8 mouse cellular contexts compared by ENCODE assay signal in the genomic region with DNA sequence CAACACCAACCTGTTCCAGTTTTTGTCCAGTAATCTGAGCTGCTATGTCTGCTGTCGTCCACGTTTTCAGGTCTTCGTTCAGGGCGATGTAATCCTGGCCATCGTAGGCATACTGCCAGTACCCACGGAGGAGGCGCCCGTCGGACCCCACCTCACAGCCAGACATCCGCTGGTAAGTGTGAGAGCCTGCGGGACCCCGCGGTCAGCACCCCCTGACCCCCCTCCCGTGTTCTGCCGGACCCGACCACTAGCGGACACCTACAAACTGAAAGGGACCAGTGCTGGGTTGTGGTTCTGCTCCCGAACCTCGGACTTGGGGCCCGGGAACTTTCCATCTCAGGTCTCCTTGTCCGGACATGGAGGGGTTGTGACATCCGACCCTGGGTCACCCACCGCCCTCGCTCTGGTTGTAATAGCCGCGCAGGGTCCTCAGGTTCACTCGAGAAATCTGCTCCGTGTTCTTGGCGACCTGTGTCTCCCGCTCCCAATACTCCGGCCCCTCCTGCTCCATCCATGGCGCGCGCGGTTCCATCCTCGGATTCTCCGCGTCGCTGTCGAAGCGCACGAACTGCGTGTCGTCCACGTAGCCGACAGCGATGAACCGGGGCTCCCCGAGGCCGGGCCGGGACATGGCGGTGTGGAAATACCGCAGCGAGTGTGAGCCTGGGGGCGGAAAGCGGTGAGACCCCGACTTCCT. TPM values are rescaled to one million over a fixed set of nuclear protein-coding genes. Genes with fewer than 3 reads are reported as not detected.
DNase-seq lines count a peak whose midpoint lies in the region; ATAC-seq and TF ChIP-seq lines count a peak whose summit lies in the region.

No protein-coding gene starts in this region.

- TF ChIP-seq CTCF in G1E (IDR thresholded peaks at IDR 0.05; ENCODE audit: low read depth, low read length), result no peak
- TF ChIP-seq CTCF in heart, postnatal 0 days (IDR thresholded peaks at IDR 0.05; ENCODE audit: low read depth), result no peak

- ATAC-seq in heart, embryonic 12.5 days (ENCODE audit: insufficient number of reproducible peaks, low FRiP score), result no peak
- ATAC-seq in G1E (ENCODE audit: extremely low read depth, insufficient number of reproducible peaks, low FRiP score, poor library complexity, severe bottlenecking), result no peak
- ATAC-seq in heart, postnatal 0 days (ENCODE audit: insufficient read depth, low read depth), result no peak
- ATAC-seq in midbrain, embryonic 12.5 days (ENCODE audit: low FRiP score, low read depth), result no peak
- ATAC-seq in inflammation-experienced regulatory T-cells, adult 6 months, result no peak

- H3K4me1 ChIP-seq in heart, embryonic 12.5 days (replicated peaks), result peaks cover 22% of the 10 kb centered on the region
- H3K4me1 ChIP-seq in G1E (ENCODE audit: insufficient read depth, low read depth, low read length), result peaks cover 53% of the 10 kb centered on the region
- H3K4me1 ChIP-seq in heart, postnatal 0 days (ENCODE audit: control insufficient read depth, insufficient read depth), result peaks cover 17% of the 10 kb centered on the region
- peaks cover 15% of the 10 kb centered on the region for H3K4me1 ChIP-seq in midbrain, embryonic 12.5 days

- TF ChIP-seq EP300 in heart, postnatal 0 days (IDR thresholded peaks at IDR 0.05; ENCODE audit: low read depth), result no peak

- 2% methylated on average over 57 of the region's 57 CpGs for WGBS in heart, embryonic 12.5 days
- 1% methylated on average over 57 of the region's 57 CpGs for WGBS in heart, postnatal 0 days
- WGBS in midbrain, embryonic 12.5 days, result 3% methylated on average over 57 of the region's 57 CpGs

- peak overlapping the region; percentile 70 for H3K4me2 ChIP-seq in heart, embryonic 12.5 days
- peak overlapping the region; percentile 69 for H3K4me2 ChIP-seq in heart, postnatal 0 days (ENCODE audit: low read depth, low read length)
- peak overlapping the region; percentile 52 for H3K4me2 ChIP-seq in midbrain, embryonic 12.5 days (replicated peaks)

- H3K27me3 ChIP-seq in heart, embryonic 12.5 days (replicated peaks), result peaks cover 57% of the 10 kb centered on the region
- peaks cover 9% of the 10 kb centered on the region for H3K27me3 ChIP-seq in G1E (ENCODE audit: insufficient read depth, low read length)
- H3K27me3 ChIP-seq in heart, postnatal 0 days (ENCODE audit: control insufficient read depth, insufficient read depth, low read length), result peaks cover 38% of the 10 kb centered on the region
- peaks cover 56% of the 10 kb centered on the region for H3K27me3 ChIP-seq in midbrain, embryonic 12.5 days

- H3K9ac ChIP-seq in heart, embryonic 12.5 days, result peak overlapping the region; percentile 53; the same call in 1 of the 2 replicates
- H3K9ac ChIP-seq in heart, postnatal 0 days (replicated peaks; ENCODE audit: low read depth, low read length), result peak overlapping the region; percentile 24; the same call in 1 of the 2 replicates
- peak overlapping the region; percentile 8 for H3K9ac ChIP-seq in midbrain, embryonic 12.5 days (replicated peaks)

- peak overlapping the region; percentile 42 for H3K4me3 ChIP-seq in heart, embryonic 12.5 days
- H3K4me3 ChIP-seq in G1E (ENCODE audit: low read depth, low read length), result peak overlapping the region; percentile 77
- peak overlapping the region; percentile 47 for H3K4me3 ChIP-seq in heart, postnatal 0 days (ENCODE audit: low read depth, low read length)
- H3K4me3 ChIP-seq in midbrain, embryonic 12.5 days, result peak overlapping the region; percentile 33

- no peaks in the 10 kb centered on the region for H3K9me3 ChIP-seq in heart, embryonic 12.5 days (replicated peaks)
- H3K9me3 ChIP-seq in G1E (replicated peaks), result no peaks in the 10 kb centered on the region
- no peaks in the 10 kb centered on the region for H3K9me3 ChIP-seq in heart, postnatal 0 days (replicated peaks; ENCODE audit: control insufficient read depth, low read length)
- H3K9me3 ChIP-seq in midbrain, embryonic 12.5 days, result no peaks in the 10 kb centered on the region

- DNase-seq in heart, postnatal 4 days, result no peak
- no peak for DNase-seq in G1E (ENCODE audit: low spot score)
- no peak for DNase-seq in heart, postnatal 0 days (ENCODE audit: low spot score)
- DNase-seq in urinary bladder, postnatal 10 days (ENCODE audit: low spot score), result no peak
- DNase-seq in thymus, postnatal 10 days (ENCODE audit: low spot score in 2 of 2), result no peak

- no peaks in the 10 kb centered on the region for H3K36me3 ChIP-seq in heart, embryonic 12.5 days
- peaks cover 16% of the 10 kb centered on the region for H3K36me3 ChIP-seq in G1E (replicated peaks)
- H3K36me3 ChIP-seq in heart, postnatal 0 days (replicated peaks; ENCODE audit: control insufficient read depth, insufficient read depth, low read length), result no peaks in the 10 kb centered on the region
- H3K36me3 ChIP-seq in midbrain, embryonic 12.5 days, result no peaks in the 10 kb centered on the region

- no peak overlapping the region for H3K27ac ChIP-seq in heart, embryonic 12.5 days (ENCODE audit: poor library complexity, severe bottlenecking)
- no peak overlapping the region for H3K27ac ChIP-seq in heart, postnatal 0 days (ENCODE audit: low read depth)
- no peak overlapping the region for H3K27ac ChIP-seq in midbrain, embryonic 12.5 days (replicated peaks)

RNA-seq across cellular contexts. Expression of gene H2-K1, which starts 22.1 kb away (rescaled TPM):
- 16.1 and 18.3 TPM in 2 replicates for polyA plus RNA-seq in heart, embryonic 12.5 days (2016; fragmentation: Nextera tagmentation; extraction: Ambion mirVana)
- total RNA-seq in heart, postnatal 4 days (2021), result 10 to 100 TPM; 33.9 to 35.4 TPM
- not detected in 2 replicates for total RNA-seq in G1E (2014; fragmentation: Nextera tagmentation)
- total RNA-seq in G1E (2017), result 0.16 and 0.23 TPM in 2 replicates
- 0.58 and 0.74 TPM in 2 replicates for polyA plus RNA-seq in G1E (2012)
- 61.0 and 84.5 TPM in 2 replicates for total RNA-seq in heart, postnatal 0 days (2014; rRNA removed; ENCODE audit: low replicate concordance)
- 42.9 and 48.4 TPM in 2 replicates for polyA plus RNA-seq in heart, postnatal 0 days (2015; fragmentation: Nextera tagmentation; extraction: Ambion mirVana)
- polyA plus RNA-seq in midbrain, embryonic 12.5 days (2016; fragmentation: Nextera tagmentation; extraction: Ambion mirVana), result 26.8 and 28.4 TPM in 2 replicates
- 1,000 to 10,000 TPM; 4,943 to 7,708 (median 5,398) TPM for polyA plus RNA-seq in inflammation-experienced regulatory T-cells, adult 6 months (2017; shearing (Covaris generic))

RNA-seq across cellular contexts. Expression of gene Rps18, which starts 22.2 kb away (rescaled TPM):
- polyA plus RNA-seq in heart, embryonic 12.5 days (2016; fragmentation: Nextera tagmentation; extraction: Ambion mirVana), result 850 and 856 TPM in 2 replicates
- 100 to 1,000 TPM; 648 to 719 TPM for total RNA-seq in heart, postnatal 4 days (2021)
- total RNA-seq in G1E (2014; fragmentation: Nextera tagmentation) (2,195 and 2,298 TPM in 2 replicates), G1E (2017) (1,704 and 1,830 TPM in 2 replicates)
- 739 and 1,633 TPM in 2 replicates for polyA plus RNA-seq in G1E (2012)
- total RNA-seq in heart, postnatal 0 days (2014; rRNA removed; ENCODE audit: low replicate concordance), result 1,548 and 1,735 TPM in 2 replicates
- 845 and 880 TPM in 2 replicates for polyA plus RNA-seq in heart, postnatal 0 days (2015; fragmentation: Nextera tagmentation; extraction: Ambion mirVana)
- polyA plus RNA-seq in midbrain, embryonic 12.5 days (2016; fragmentation: Nextera tagmentation; extraction: Ambion mirVana), result 891 and 909 TPM in 2 replicates
- 1,000 to 10,000 TPM; 3,532 to 7,587 (median 7,167) TPM for polyA plus RNA-seq in inflammation-experienced regulatory T-cells, adult 6 months (2017; shearing (Covaris generic))

RNA-seq across cellular contexts. Expression of gene Vps52, which starts 22.4 kb away (rescaled TPM):
- polyA plus RNA-seq in heart, embryonic 12.5 days (2016; fragmentation: Nextera tagmentation; extraction: Ambion mirVana), result 43.0 and 43.9 TPM in 2 replicates
- 10 to 100 TPM; 38.1 to 40.1 TPM for total RNA-seq in heart, postnatal 4 days (2021)
- 30.0 and 34.1 TPM in 2 replicates for total RNA-seq in G1E (2014; fragmentation: Nextera tagmentation)
- total RNA-seq in G1E (2017), result 18.5 and 19.8 TPM in 2 replicates
- 45.6 and 48.9 TPM in 2 replicates for polyA plus RNA-seq in G1E (2012)
- 28.2 and 31.8 TPM in 2 replicates for total RNA-seq in heart, postnatal 0 days (2014; rRNA removed; ENCODE audit: low replicate concordance)
- polyA plus RNA-seq in heart, postnatal 0 days (2015; fragmentation: Nextera tagmentation; extraction: Ambion mirVana), result 27.8 TPM in 2 replicates
- polyA plus RNA-seq in midbrain, embryonic 12.5 days (2016; fragmentation: Nextera tagmentation; extraction: Ambion mirVana), result 67.0 and 70.9 TPM in 2 replicates
- polyA plus RNA-seq in inflammation-experienced regulatory T-cells, adult 6 months (2017; shearing (Covaris generic)), result 10 to 100 TPM; 27.6 to 30.0 (median 27.8) TPM

RNA-seq across cellular contexts. Expression of gene B3galt4, which starts 26.7 kb away (rescaled TPM):
- polyA plus RNA-seq in heart, embryonic 12.5 days (2016; fragmentation: Nextera tagmentation; extraction: Ambion mirVana), result 7.2 and 7.4 TPM in 2 replicates
- total RNA-seq in heart, postnatal 4 days (2021), result 1 to 10 TPM; 2.3 to 2.9 TPM
- total RNA-seq in G1E (2014; fragmentation: Nextera tagmentation) (1.7 and 1.9 TPM in 2 replicates), G1E (2017) (3.0 and 3.6 TPM in 2 replicates)
- 10.9 and 13.5 TPM in 2 replicates for polyA plus RNA-seq in G1E (2012)
- total RNA-seq in heart, postnatal 0 days (2014; rRNA removed; ENCODE audit: low replicate concordance), result 0.53 and 0.70 TPM in 2 replicates
- polyA plus RNA-seq in heart, postnatal 0 days (2015; fragmentation: Nextera tagmentation; extraction: Ambion mirVana), result 5.5 and 6.1 TPM in 2 replicates
- 8.1 and 8.7 TPM in 2 replicates for polyA plus RNA-seq in midbrain, embryonic 12.5 days (2016; fragmentation: Nextera tagmentation; extraction: Ambion mirVana)
- 10 to 100 TPM; 12.8 to 15.1 (median 13.9) TPM for polyA plus RNA-seq in inflammation-experienced regulatory T-cells, adult 6 months (2017; shearing (Covaris generic))

RNA-seq across cellular contexts. Expression of gene Wdr46, which starts 37.5 kb away (rescaled TPM):
- 25.3 and 26.5 TPM in 2 replicates for polyA plus RNA-seq in heart, embryonic 12.5 days (2016; fragmentation: Nextera tagmentation; extraction: Ambion mirVana)
- total RNA-seq in heart, postnatal 4 days (2021), result 10 to 100 TPM; 13.3 to 14.4 TPM
- 29.6 and 34.2 TPM in 2 replicates for total RNA-seq in G1E (2014; fragmentation: Nextera tagmentation)
- total RNA-seq in G1E (2017), result 30.7 and 31.1 TPM in 2 replicates
- polyA plus RNA-seq in G1E (2012), result 72.2 and 83.2 TPM in 2 replicates
- 6.7 and 10.9 TPM in 2 replicates for total RNA-seq in heart, postnatal 0 days (2014; rRNA removed; ENCODE audit: low replicate concordance)
- polyA plus RNA-seq in heart, postnatal 0 days (2015; fragmentation: Nextera tagmentation; extraction: Ambion mirVana), result 8.9 and 11.1 TPM in 2 replicates
- polyA plus RNA-seq in midbrain, embryonic 12.5 days (2016; fragmentation: Nextera tagmentation; extraction: Ambion mirVana), result 37.5 and 37.7 TPM in 2 replicates
- polyA plus RNA-seq in inflammation-experienced regulatory T-cells, adult 6 months (2017; shearing (Covaris generic)), result 10 to 100 TPM in 2 of 3 experiments, 1 to 10 TPM in 1; 6.8 to 11.0 (median 10.1) TPM

Comparison
In these comparisons a context has a peak if more than half of its experiments do, and no peak if none do; other contexts are left out.
1. RNA of gene H2-K1, which starts 22.1 kb away (polyA plus RNA-seq): 4,943 to 7,708 TPM in inflammation-experienced regulatory T-cells, adult 6 months; 42.9 to 48.4 TPM in heart, postnatal 0 days, 26.8 to 28.4 TPM in midbrain, embryonic 12.5 days, 16.1 to 18.3 TPM in heart, embryonic 12.5 days and 0.58 to 0.74 TPM in G1E; every median in the first group is over 10 times any median in the second.
2. Peak in every context shown above with its lines, with median percentiles within 50 percentile points of each other: H3K4me2 ChIP-seq, H3K4me3 ChIP-seq and H3K9ac ChIP-seq.